Mouse (Mus musculus) midbrain, embryonic 11.5 days (tissue): ENCODE data around the gene Cntrob. TPM values are rescaled to one million over a fixed set of nuclear protein-coding genes. Genes with fewer than 3 reads are reported as not detected.

Source experiments
- ATAC-seq: fragments of 200-750 bp; cut with Nextera tagmentation; 2 replicates; pipeline ENCODE4 v1.8.0; 2017; ENCODE audit warnings: moderate TSS enrichment, moderate library complexity; ENCODE audit not compliant: low FRiP score
- DNase-seq: peaks from one replicate; pipeline ENCODE4 v3.0.0; 2015; ENCODE audit warnings: low spot score; ENCODE audit errors: missing footprints
- H3K27ac ChIP-seq: fragments of 300-500 bp; sonication (generic); 2 replicates; pipeline ENCODE4 v1.5.1; 2014; ENCODE audit warnings: low read depth, low read length
- H3K27me3 ChIP-seq: fragments of 300-500 bp; sonication (generic); 2 replicates; pipeline ENCODE4 v1.6.1; 2014; ENCODE audit warnings: mild to moderate bottlenecking, low read length, moderate library complexity, mixed read lengths; ENCODE audit not compliant: control insufficient read depth, insufficient read depth
- H3K36me3 ChIP-seq: fragments of 300-500 bp; sonication (generic); 2 replicates; pipeline ENCODE4 v1.6.1; 2014; ENCODE audit warnings: mild to moderate bottlenecking, low read length, moderate library complexity, mixed read lengths; ENCODE audit not compliant: control insufficient read depth, insufficient read depth
- H3K4me1 ChIP-seq: fragments of 300-500 bp; sonication (generic); 2 replicates; pipeline ENCODE4 v1.6.1; 2014; ENCODE audit warnings: low read length; ENCODE audit not compliant: control insufficient read depth, insufficient read depth
- H3K4me2 ChIP-seq: fragments of 300-500 bp; sonication (generic); 2 replicates; pipeline ENCODE4 v1.6.1; 2014; ENCODE audit warnings: mild to moderate bottlenecking, moderate library complexity
- H3K4me3 ChIP-seq: fragments of 300-500 bp; sonication (generic); 2 replicates; pipeline ENCODE4 v1.5.1; 2014; ENCODE audit warnings: low read depth, low read length
- H3K9ac ChIP-seq: fragments of 300-500 bp; sonication (generic); 2 replicates; pipeline ENCODE4 v1.6.1; 2014; ENCODE audit warnings: low read length
- H3K9me3 ChIP-seq: fragments of 300-500 bp; sonication (generic); 2 replicates; pipeline ENCODE4 v1.6.1; 2016; ENCODE audit warnings: low read length; ENCODE audit not compliant: control insufficient read depth
- WGBS: fragments of 180-500 bp; shearing (Covaris S2); extraction: QIAGEN DNeasy Blood & Tissue Kit; methylation state at CpG from one replicate; pipeline ENCODE4 v1.1.7; 2014; 5-methylcytosine and 5-hydroxymethylcytosine counted together
- polyA plus RNA-seq: library from polyadenylated mRNA; unstranded; fragments of >200 nt; fragmentation: Nextera tagmentation; extraction: Ambion mirVana; gene quantifications from 2 replicates; pipeline ENCODE4 v1.2.1, GENCODE M21; 2014

Gene Cntrob
- polyA plus RNA-seq, 1 experiment from 2014 or later, result 28.3 TPM

- Histone ChIP-seq H3K27ac (no peak overlapping the region), H3K36me3 (no peaks in the 10 kb centered on the region), H3K4me3 (no peak overlapping the region), H3K4me2 (no peak overlapping the region), H3K4me1 (peaks cover 3% of the 10 kb centered on the region; the same call in 1 of the 2 replicates), H3K27me3 (no peaks in the 10 kb centered on the region), H3K9me3 (no peaks in the 10 kb centered on the region), H3K9ac (no peak overlapping the region)
- no peak for ATAC-seq
- DNase-seq, result no peak
- WGBS, result 83% methylated on average over 7 of the region's 7 CpGs
Observed at GRCm38 (mm10) chr11:69251953-69252352, 71.6 kb downstream of the Cntrob start.

GRCm38 (mm10) chr11:69251135-69251842, 72.3 kb downstream of the Cntrob start:
- no peak for ATAC-seq
- H3K4me3 ChIP-seq, result no peak overlapping the region
- H3K27me3 ChIP-seq, result no peaks in the 10 kb centered on the region
- H3K9me3 ChIP-seq, result no peaks in the 10 kb centered on the region
- H3K9ac ChIP-seq, result no peak overlapping the region
- H3K36me3 ChIP-seq, result no peaks in the 10 kb centered on the region
- H3K27ac ChIP-seq, result no peak overlapping the region
- WGBS, result 59% methylated on average over 14 of the region's 14 CpGs
- H3K4me2 ChIP-seq, result no peak overlapping the region
- DNase-seq, result no peak
- peaks cover 3% of the 10 kb centered on the region; the same call in 1 of the 2 replicates for H3K4me1 ChIP-seq

GRCm38 (mm10) chr11:69250106-69250505, 73.5 kb downstream of the Cntrob start:
- no peaks in the 10 kb centered on the region for H3K36me3 ChIP-seq
- H3K4me3 ChIP-seq, result no peak overlapping the region
- no peak for DNase-seq
- H3K4me2 ChIP-seq, result no peak overlapping the region
- peaks cover 3% of the 10 kb centered on the region; the same call in 1 of the 2 replicates for H3K4me1 ChIP-seq
- H3K9me3 ChIP-seq, result no peaks in the 10 kb centered on the region
- WGBS, result 83% methylated on average over 5 of the region's 5 CpGs
- H3K27ac ChIP-seq, result no peak overlapping the region
- no peak overlapping the region for H3K9ac ChIP-seq
- no peak for ATAC-seq
- H3K27me3 ChIP-seq, result no peaks in the 10 kb centered on the region

Other genes starting within 250 kb of the Cntrob start
- 72.4 and 73.5 TPM in 2 replicates for gene Vamp2, start 235.3 kb downstream of the Cntrob start, polyA plus RNA-seq
- gene Per1, start 228.6 kb downstream of the Cntrob start, polyA plus RNA-seq, result 6.0 and 7.3 TPM in 2 replicates
- gene Hes7, start 203.4 kb downstream of the Cntrob start, polyA plus RNA-seq, result 0.17 and 0.33 TPM in 2 replicates
- gene 9130213A22Rik, start 201.2 kb downstream of the Cntrob start, polyA plus RNA-seq, result 0.11 TPM in 1 of 2 replicates, not detected in the other
- gene Aloxe3, start 197.9 kb downstream of the Cntrob start, polyA plus RNA-seq, result 0.15 and 0.74 TPM in 2 replicates
- gene Alox12b, start 166.8 kb downstream of the Cntrob start, polyA plus RNA-seq, result not detected in 2 replicates
- 0.11 TPM in 1 of 2 replicates, not detected in the other for gene Alox8, start 125.9 kb downstream of the Cntrob start, polyA plus RNA-seq
- 0.04 TPM in 1 of 2 replicates, not detected in the other for gene Gucy2e, start 86.7 kb downstream of the Cntrob start, polyA plus RNA-seq
- gene Trappc1, start 205 bp upstream of the Cntrob start, polyA plus RNA-seq, result 205 and 206 TPM in 2 replicates
- gene Kcnab3, start 2.5 kb upstream of the Cntrob start, polyA plus RNA-seq, result 1.8 and 2.9 TPM in 2 replicates
- 29.6 and 30.4 TPM in 2 replicates for gene Rnf227, start 16.7 kb upstream of the Cntrob start, polyA plus RNA-seq
- gene Chd3, start 45.6 kb upstream of the Cntrob start, polyA plus RNA-seq, result 38.2 and 39.4 TPM in 2 replicates
- gene Naa38, start 71.7 kb upstream of the Cntrob start, polyA plus RNA-seq, result 120 and 130 TPM in 2 replicates
- gene Cyb5d1, start 71.9 kb upstream of the Cntrob start, polyA plus RNA-seq, result 44.6 and 50.5 TPM in 2 replicates
- 11.9 and 13.1 TPM in 2 replicates for gene Tmem88, start 74.5 kb upstream of the Cntrob start, polyA plus RNA-seq
- 30.2 and 31.7 TPM in 2 replicates for gene Kdm6b, start 89.9 kb upstream of the Cntrob start, polyA plus RNA-seq
- gene Dnah2, start 225.3 kb upstream of the Cntrob start, polyA plus RNA-seq, result 1.00 and 1.9 TPM in 2 replicates
- gene Efnb3, start 236.4 kb upstream of the Cntrob start, polyA plus RNA-seq, result 11.0 and 12.3 TPM in 2 replicates